Mouse (Mus musculus): Measurements from ENCODE around the gene Fkbp11.

DNA sequence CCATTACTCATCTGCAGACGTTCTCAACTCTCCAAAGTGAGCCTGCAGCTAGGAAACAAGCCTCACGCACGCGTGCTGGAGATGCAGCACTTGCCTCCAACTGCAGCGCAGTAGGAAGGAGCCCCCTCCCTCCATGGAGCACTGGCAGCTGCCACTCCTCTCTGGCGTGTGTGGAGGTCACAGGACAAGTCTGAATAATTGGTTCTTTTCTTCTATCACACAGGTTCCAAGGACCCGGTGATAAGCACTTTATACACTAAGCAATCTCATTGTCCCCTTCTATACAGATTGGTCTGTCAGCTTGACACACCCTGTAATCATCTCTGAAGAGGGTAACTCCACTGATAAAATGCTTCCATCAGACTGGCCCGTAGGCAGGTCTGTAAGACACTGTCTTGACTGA, 25.0 kb upstream of the Fkbp11 start:
- TF ChIP-seq BHLHE40 (IDR thresholded peaks at IDR 0.05; ENCODE audit: borderline replicate concordance, low read depth, low read length) (no peak), TCF12 (IDR thresholded peaks at IDR 0.05; ENCODE audit: low read depth, low read length) (peak; percentile 58), ELF1 (IDR thresholded peaks at IDR 0.05; ENCODE audit: low read depth, low read length) (no peak), MAX (IDR thresholded peaks at IDR 0.05; ENCODE audit: low read length) (no peak)

Data from MEL (cell line).